Mouse (Mus musculus) brown adipose tissue, adult 24 weeks (tissue): Measurements from ENCODE around the gene Tifa. TPM values are rescaled to one million over a fixed set of nuclear protein-coding genes. Genes with fewer than 3 reads are reported as not detected.
"Not testable (repeated sequence)": the region's sequence is repeated elsewhere in the genome, so short reads cannot be mapped to it uniquely, and the experiment has no call there.

ENCODE experiments used
- H3K27ac ChIP-seq: fragments of 200-500 bp; replicated peaks from 2 replicates; pipeline ENCODE4 v1.5.1; 2012; ENCODE audit warnings: low read depth, mild to moderate bottlenecking, low read length
- H3K4me1 ChIP-seq: fragments of 200-500 bp; 2 replicates; pipeline ENCODE4 v1.6.1; 2012; ENCODE audit warnings: low read length, mixed read lengths; ENCODE audit not compliant: control insufficient read depth, insufficient read depth, insufficient read length
- H3K4me3 ChIP-seq: fragments of 200-500 bp; 2 replicates; pipeline ENCODE4 v1.5.1; 2012; ENCODE audit warnings: low read depth, mild to moderate bottlenecking, low read length, moderate library complexity; ENCODE audit not compliant: insufficient read depth
- polyA plus RNA-seq: library from polyadenylated mRNA; stranded (reverse); fragments of >200 nt; gene quantifications from 2 replicates; pipeline ENCODE4 v1.2.4, GENCODE M21; 2012; ENCODE audit not compliant: missing spikeins, insufficient read depth, insufficient read length

The Tifa gene
- polyA plus RNA-seq, 1 experiment, result 1.8 TPM

GRCm38 (mm10) chr3:127765971-127766370, 23.6 kb upstream of the Tifa start:
- Histone ChIP-seq H3K27ac (no peak overlapping the region), H3K4me1 (no peaks in the 10 kb centered on the region; the same call in 1 of the 2 replicates), H3K4me3 (no peak overlapping the region)

GRCm38 (mm10) chr3:127769146-127769545, 20.5 kb upstream of the Tifa start:
- Histone ChIP-seq H3K4me3 (no peak overlapping the region), H3K27ac (no peak overlapping the region), H3K4me1 (no peaks in the 10 kb centered on the region; the same call in 1 of the 2 replicates)

GRCm38 (mm10) chr3:127780021-127780644, 9.5 kb upstream of the Tifa start, which contains the start of gene Alpk1:
Gene Alpk1 (minus strand): TSS chr3:127780527.
- Histone ChIP-seq H3K4me1 (no peaks in the 10 kb centered on the region), H3K27ac (peak within 1 kb of the TSS; percentile 80)

GRCm38 (mm10) chr3:127780921-127781320, 8.7 kb upstream of the Tifa start:
- H3K4me1 ChIP-seq, result no peaks in the 10 kb centered on the region
- no peak overlapping the region for H3K27ac ChIP-seq
- H3K4me3 ChIP-seq, result no peak overlapping the region

More at GRCm38 (mm10) chr3:127780021-127780644, 9.5 kb upstream of the Tifa start, which contains the start of gene Alpk1:
- peak within 1 kb of the TSS; percentile 59 for H3K4me3 ChIP-seq

- Histone ChIP-seq H3K4me3 (no peak overlapping the region), H3K27ac (no peak overlapping the region), H3K4me1 (no peaks in the 10 kb centered on the region)
These were observed 6.7 kb upstream of the Tifa start for GRCm38 (mm10) chr3:127782921-127783320.

- not testable (repeated sequence) for H3K27ac ChIP-seq, H3K4me1 ChIP-seq, H3K4me3 ChIP-seq
These were observed 5.9 kb upstream of the Tifa start for GRCm38 (mm10) chr3:127783680-127784079.

- Histone ChIP-seq H3K27ac (no peak overlapping the region), H3K4me3 (no peak overlapping the region), H3K4me1 (0 out of 2 replicates have a peak, but pooled peaks cover 5% of the 10 kb centered on the region)
These were observed 2.6 kb upstream of the Tifa start for GRCm38 (mm10) chr3:127787032-127787431.

- no peak overlapping the region; the same call in 1 of the 2 replicates for H3K4me3 ChIP-seq
- H3K27ac ChIP-seq, result no peak overlapping the region
- 0 out of 2 replicates have a peak, but pooled peaks cover 5% of the 10 kb centered on the region for H3K4me1 ChIP-seq
These were observed 1.6 kb upstream of the Tifa start for GRCm38 (mm10) chr3:127788038-127788437.

- Histone ChIP-seq H3K27ac (peak overlapping the region; percentile 68; the same call in 1 of the 2 replicates), H3K4me1 (0 out of 2 replicates have a peak, but pooled peaks cover 5% of the 10 kb centered on the region), H3K4me3 (peak overlapping the region; percentile 80)
These were observed 686 bp upstream of the Tifa start for GRCm38 (mm10) chr3:127788919-127789318.

GRCm38 (mm10) chr3:127790234-127791055, 840 bp downstream of the Tifa start:
- H3K4me3 ChIP-seq, result peak overlapping the region; percentile 80
- 0 out of 2 replicates have a peak, but pooled peaks cover 5% of the 10 kb centered on the region for H3K4me1 ChIP-seq
- H3K27ac ChIP-seq, result peak overlapping the region; percentile 55

- Histone ChIP-seq H3K27ac (peak overlapping the region; percentile 10; the same call in 1 of the 2 replicates), H3K4me1 (0 out of 2 replicates have a peak, but pooled peaks cover 5% of the 10 kb centered on the region), H3K4me3 (peak overlapping the region; percentile 80)
These were observed 1.5 kb downstream of the Tifa start for GRCm38 (mm10) chr3:127791056-127791483.

GRCm38 (mm10) chr3:127791595-127792561, 2.3 kb downstream of the Tifa start:
- Histone ChIP-seq H3K4me3 (peak overlapping the region; percentile 80; the same call in 1 of the 2 replicates), H3K27ac (peak overlapping the region; percentile 16; the same call in 1 of the 2 replicates)

GRCm38 (mm10) chr3:127793022-127793421, 3.4 kb downstream of the Tifa start:
- H3K4me1 ChIP-seq, result 0 out of 2 replicates have a peak, but pooled peaks cover 5% of the 10 kb centered on the region
- no peak overlapping the region; the same call in 1 of the 2 replicates for H3K4me3 ChIP-seq
- no peak overlapping the region for H3K27ac ChIP-seq

More at GRCm38 (mm10) chr3:127791595-127792561, 2.3 kb downstream of the Tifa start:
- H3K4me1 ChIP-seq, result 0 out of 2 replicates have a peak, but pooled peaks cover 5% of the 10 kb centered on the region

GRCm38 (mm10) chr3:127795762-127796161, 6.2 kb downstream of the Tifa start:
- Histone ChIP-seq H3K4me1 (no peaks in the 10 kb centered on the region), H3K4me3 (no peak overlapping the region), H3K27ac (no peak overlapping the region)
